In genomic region chr8:25384591-25384990, GRCm38 (mm10) we compare ENCODE assay signal across 31 mouse cellular contexts.
"Had no signal": no experiment of that assay in that cellular context is flagged by ENCODE, and none has a peak within 500 bp of the region (broad histone marks: within the 10 kb centered on the region; RNA-seq: fewer than 3 reads in every experiment).

No protein-coding gene starts in this region.

- H3K4me3 ChIP-seq: limb, embryonic 10.5 days; limb, embryonic 12.5 days; limb, embryonic 13.5 days; limb, embryonic 15.5 days; liver, embryonic 12.5 days; liver, embryonic 13.5 days; liver, embryonic 15.5 days; lung, embryonic 15.5 days; megakaryocyte, embryonic 14.5 days; midbrain, embryonic 10.5 days; midbrain, embryonic 12.5 days; midbrain, embryonic 13.5 days; midbrain, embryonic 15.5 days; myocyte; neural tube, embryonic 12.5 days had no signal

- H3K4me2 ChIP-seq: limb, embryonic 12.5 days; limb, embryonic 13.5 days; limb, embryonic 15.5 days; liver, embryonic 11.5 days; liver, embryonic 12.5 days; liver, embryonic 13.5 days; liver, embryonic 15.5 days; lung, embryonic 14.5 days; lung, embryonic 15.5 days; midbrain, embryonic 11.5 days; midbrain, embryonic 12.5 days; midbrain, embryonic 13.5 days; midbrain, embryonic 15.5 days; neural tube, embryonic 12.5 days had no signal

- H3K27me3 ChIP-seq: limb, embryonic 12.5 days; limb, embryonic 13.5 days; limb, embryonic 15.5 days; liver, embryonic 12.5 days; liver, embryonic 13.5 days; liver, embryonic 15.5 days; lung, embryonic 15.5 days; midbrain, embryonic 15.5 days; neural tube, embryonic 12.5 days had no signal

- H3K36me3 ChIP-seq: limb, embryonic 10.5 days; limb, embryonic 12.5 days; limb, embryonic 13.5 days; limb, embryonic 15.5 days; liver, embryonic 12.5 days; liver, embryonic 13.5 days; liver, embryonic 15.5 days; lung, embryonic 15.5 days; midbrain, embryonic 10.5 days; midbrain, embryonic 12.5 days; midbrain, embryonic 13.5 days; midbrain, embryonic 15.5 days; neural tube, embryonic 12.5 days had no signal

- H3K4me1 ChIP-seq: liver, embryonic 12.5 days; liver, embryonic 13.5 days; liver, embryonic 15.5 days had no signal

- H3K27ac ChIP-seq: limb, embryonic 10.5 days; limb, embryonic 12.5 days; limb, embryonic 13.5 days; liver, embryonic 12.5 days; liver, embryonic 13.5 days; liver, embryonic 14.5 days; liver, embryonic 15.5 days; lung, embryonic 15.5 days; macrophage; midbrain, embryonic 10.5 days; midbrain, embryonic 12.5 days; midbrain, embryonic 13.5 days; midbrain, embryonic 15.5 days; neural tube, embryonic 12.5 days had no signal

- H3K9ac ChIP-seq: limb, embryonic 12.5 days; limb, embryonic 13.5 days; limb, embryonic 15.5 days; liver, embryonic 12.5 days; liver, embryonic 13.5 days; liver, embryonic 14.5 days; liver, embryonic 15.5 days; liver, postnatal 0 days; lung, embryonic 14.5 days; lung, embryonic 15.5 days; midbrain, embryonic 12.5 days; midbrain, embryonic 13.5 days; midbrain, embryonic 15.5 days; neural tube, embryonic 12.5 days had no signal

- DNase-seq: liver; liver, embryonic 13.5 days; liver, postnatal 0 days; lung, adult 18-20 months; lung, adult 2 months; lung, embryonic 14.5 days; lung, postnatal 10 days; lung, postnatal 14 days; lung, postnatal 36 days; lung, postnatal 4 days; midbrain, embryonic 14.5 days had no signal

- H3K9me3 ChIP-seq: limb, embryonic 10.5 days; limb, embryonic 13.5 days; limb, embryonic 15.5 days; liver, embryonic 12.5 days; liver, embryonic 13.5 days; liver, embryonic 15.5 days; lung, embryonic 15.5 days; midbrain, embryonic 10.5 days; midbrain, embryonic 12.5 days; midbrain, embryonic 13.5 days; midbrain, embryonic 15.5 days; neural tube, embryonic 12.5 days had no signal

- ATAC-seq: liver, embryonic 12.5 days; liver, postnatal 0 days; lung, postnatal 0 days; midbrain, embryonic 13.5 days; midbrain, embryonic 15.5 days; midbrain, embryonic 16.5 days had no signal
